Mouse (Mus musculus) bone marrow, adult 2 months (tissue): Measurements from ENCODE around the gene Mettl22.

Experiments used
- CTCF ChIP-seq: fragments of 200-500 bp; IDR thresholded peaks from 2 replicates; pipeline ENCODE4 v1.5.1; 2011; ENCODE audit warnings: low read length, control low read depth; ENCODE audit not compliant: control insufficient read depth, insufficient read depth
- POLR2A ChIP-seq: fragments of 200-500 bp; IDR thresholded peaks from 2 replicates; pipeline ENCODE4 v1.6.1; 2011; ENCODE audit warnings: low read depth, mild to moderate bottlenecking, control low read depth, low read length, borderline replicate concordance; ENCODE audit not compliant: control insufficient read depth

DNA sequence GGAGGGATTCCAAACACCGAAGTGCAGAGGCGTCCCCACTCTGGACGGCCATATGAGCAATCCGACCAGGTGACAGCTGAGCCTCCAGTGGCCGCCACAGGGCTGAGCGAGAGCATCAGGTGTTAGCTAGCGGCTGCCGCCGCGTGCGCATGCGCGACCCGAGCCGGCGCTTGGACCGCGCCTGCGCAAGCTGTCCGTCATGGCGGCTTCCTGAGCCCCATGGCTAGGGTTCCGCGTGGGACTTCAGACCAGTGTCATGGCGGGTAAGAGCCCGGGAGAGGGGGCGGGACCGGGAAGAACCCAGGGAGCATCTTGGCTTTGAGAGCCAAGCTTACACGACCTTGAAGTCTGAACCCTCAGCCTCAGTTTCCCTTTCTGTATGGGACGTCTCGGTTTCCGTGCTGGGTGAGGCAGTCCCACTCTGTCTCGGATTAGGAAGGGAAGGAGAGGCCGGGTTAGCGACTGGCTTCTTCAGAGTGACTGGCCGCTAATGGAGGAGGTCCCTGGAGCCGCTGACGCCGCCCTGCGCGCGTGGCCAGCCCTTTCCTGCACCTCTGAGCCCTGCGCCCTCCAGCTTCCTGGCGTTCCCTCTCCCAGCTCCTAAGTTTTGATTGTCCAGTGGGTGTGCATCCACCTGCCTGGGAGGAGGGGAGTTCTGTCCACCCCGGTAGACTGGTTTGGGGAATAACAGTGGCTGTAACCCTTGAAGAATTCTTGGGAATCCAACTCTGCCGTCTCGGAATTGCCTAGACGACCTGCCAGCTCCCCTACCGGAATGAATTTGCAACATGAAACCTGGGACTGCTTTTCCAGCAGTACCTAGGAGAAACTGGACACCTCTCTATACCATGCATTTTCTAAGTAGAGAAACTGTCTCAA is at the start of gene Mettl22:
- TF ChIP-seq POLR2A (peak; percentile 67; the same call in 1 of the 2 replicates), CTCF (peak; percentile 16; the same call in 1 of the 2 replicates)
